20 mouse cellular contexts compared by ENCODE assay signal in the genomic region with DNA sequence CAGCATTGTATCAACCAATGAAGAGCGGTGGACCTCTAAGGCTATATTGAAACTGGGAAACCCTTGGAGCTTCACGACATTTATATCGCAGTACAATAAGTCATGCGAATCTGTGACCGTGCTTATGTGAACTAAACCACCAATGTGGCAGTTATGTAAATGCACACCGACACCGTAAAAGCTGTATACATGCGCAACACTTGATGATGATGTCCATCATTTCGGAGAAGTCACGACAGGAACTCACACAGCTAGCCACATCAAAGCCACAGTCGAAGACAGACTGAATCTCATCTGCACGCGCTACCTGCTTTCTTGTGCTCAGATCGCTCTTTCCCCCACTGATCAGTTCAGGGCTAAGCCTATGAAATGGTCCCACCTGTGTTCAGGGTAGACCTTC.
"Had no signal": no experiment of that assay in that cellular context is flagged by ENCODE, and none has a peak within 500 bp of the region (broad histone marks: within the 10 kb centered on the region; RNA-seq: fewer than 3 reads in every experiment).

No protein-coding gene starts in this region.

- H3K4me2 ChIP-seq: kidney, embryonic 15.5 days; limb, embryonic 13.5 days; liver, embryonic 12.5 days; liver, embryonic 15.5 days; lung, embryonic 15.5 days; midbrain, embryonic 11.5 days; neural tube, embryonic 13.5 days; stomach, embryonic 15.5 days had no signal

- H3K9ac ChIP-seq: kidney, embryonic 15.5 days; limb, embryonic 13.5 days; liver, embryonic 12.5 days; liver, embryonic 15.5 days; lung, embryonic 15.5 days; neural tube, embryonic 13.5 days; stomach, embryonic 15.5 days had no signal

- H3K4me1 ChIP-seq: liver, embryonic 12.5 days; liver, embryonic 15.5 days; stomach, embryonic 15.5 days had no signal

- H3K27me3 ChIP-seq: kidney, embryonic 15.5 days; limb, embryonic 13.5 days; liver, embryonic 12.5 days; liver, embryonic 15.5 days; lung, embryonic 15.5 days; neural tube, embryonic 13.5 days; stomach, embryonic 15.5 days had no signal

- H3K9me3 ChIP-seq: kidney, embryonic 15.5 days; limb, embryonic 10.5 days; liver, embryonic 12.5 days; liver, embryonic 15.5 days; lung, embryonic 15.5 days; stomach, embryonic 15.5 days had no signal

- DNase-seq: kidney, postnatal 10 days; kidney, postnatal 4 days; liver; lung, adult 18-20 months; lung, postnatal 10 days; lung, postnatal 36 days; midbrain, embryonic 14.5 days; retina, postnatal 1 day; right cerebral cortex, postnatal 25 days; spleen, adult 18-20 months; thymus, postnatal 25 days had no signal

- H3K4me3 ChIP-seq: kidney, embryonic 15.5 days; limb, embryonic 10.5 days; limb, embryonic 13.5 days; liver, embryonic 12.5 days; liver, embryonic 15.5 days; lung, embryonic 15.5 days; neural tube, embryonic 13.5 days; stomach, embryonic 15.5 days had no signal

- H3K36me3 ChIP-seq: kidney, embryonic 15.5 days; limb, embryonic 10.5 days; limb, embryonic 13.5 days; liver, embryonic 12.5 days; liver, embryonic 15.5 days; lung, embryonic 15.5 days; neural tube, embryonic 13.5 days; stomach, embryonic 15.5 days had no signal

- H3K27ac ChIP-seq: kidney, embryonic 15.5 days; limb, embryonic 10.5 days; limb, embryonic 13.5 days; liver, embryonic 12.5 days; liver, embryonic 15.5 days; lung, embryonic 15.5 days; neural tube, embryonic 13.5 days; stomach, embryonic 15.5 days had no signal

- ATAC-seq: liver, embryonic 12.5 days had no signal
